Mouse (Mus musculus) right cerebral cortex, postnatal 25 days (tissue): ENCODE data around the gene Jchain.
"Not testable (repeated sequence)": the region's sequence is repeated elsewhere in the genome, so short reads cannot be mapped to it uniquely, and the experiment has no call there.

Experiments
- DNase-seq: peaks from one replicate; pipeline ENCODE4 v3.0.0; 2022

Jchain gene

GRCm38 (mm10) chr5:88527657-88528056 is at the start of gene Jchain:
Gene Jchain (minus strand): TSS chr5:88527891.
- no peak for DNase-seq

- DNase-seq: no peak
These were observed 48.0 kb upstream of the Jchain start for GRCm38 (mm10) chr5:88575506-88576338.

DNA sequence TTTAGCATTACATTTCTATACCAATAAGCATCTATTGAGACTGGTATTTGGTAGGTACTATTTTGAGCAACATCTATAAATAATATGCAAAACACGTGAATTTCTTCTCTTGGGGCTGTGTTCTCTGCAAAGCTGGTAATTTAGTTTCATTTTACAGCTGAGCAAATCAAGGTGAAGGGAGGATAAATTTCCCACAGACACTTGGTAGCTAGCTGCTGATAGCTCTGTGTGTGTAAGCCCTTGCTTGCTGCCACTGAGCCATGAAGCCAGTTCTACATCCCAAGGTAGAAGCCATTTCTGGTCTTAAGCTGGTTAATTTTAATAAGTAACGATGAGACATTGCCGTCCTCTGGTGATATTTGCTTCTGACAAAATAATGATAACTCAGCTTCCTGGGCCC is 47.1 kb upstream of the Jchain start:
- DNase-seq: no peak

- DNase-seq: no peak
These were observed 41.9 kb upstream of the Jchain start for GRCm38 (mm10) chr5:88569541-88569940.

DNA sequence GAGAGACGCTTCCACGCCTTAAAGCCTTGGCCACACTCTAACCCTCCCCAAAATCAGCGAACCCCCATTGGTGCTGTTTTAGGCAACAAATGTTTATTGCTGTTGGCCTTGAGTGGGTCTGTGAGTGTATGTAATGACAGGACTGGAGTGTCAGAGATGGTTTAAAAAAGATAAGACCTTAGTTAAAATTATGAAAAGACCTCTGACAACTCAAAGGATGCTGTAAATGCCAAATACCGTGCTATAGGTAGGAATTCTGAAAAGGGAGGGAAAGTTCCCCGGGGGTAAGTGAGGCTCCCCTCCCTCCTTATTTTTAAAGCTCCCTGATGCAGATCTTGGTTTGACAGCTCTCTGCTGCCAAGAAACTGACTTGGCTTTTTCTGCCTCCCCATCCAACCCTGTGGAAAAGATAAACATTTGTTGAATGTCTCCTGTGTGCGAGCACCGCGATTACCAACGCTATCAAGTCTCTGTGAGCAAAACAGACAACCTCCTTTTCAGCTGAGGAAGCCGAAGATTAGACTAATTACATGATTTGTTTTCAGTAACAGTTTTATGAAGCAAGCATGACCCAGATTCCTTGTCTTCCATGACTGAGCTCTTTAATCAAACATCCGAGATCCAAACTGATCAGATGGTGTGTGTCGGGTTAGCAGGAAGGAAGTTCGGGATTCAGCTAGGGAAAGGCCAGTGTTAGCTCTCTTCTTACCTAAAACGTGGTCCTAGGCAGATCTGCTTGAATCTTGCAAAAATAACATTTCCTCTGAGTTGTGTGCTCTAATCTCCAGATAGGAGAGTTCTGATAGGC is 38.5 kb upstream of the Jchain start:
- no peak for DNase-seq

- DNase-seq: peak; percentile 74
These were observed 37.7 kb upstream of the Jchain start for GRCm38 (mm10) chr5:88565148-88566033.

DNA sequence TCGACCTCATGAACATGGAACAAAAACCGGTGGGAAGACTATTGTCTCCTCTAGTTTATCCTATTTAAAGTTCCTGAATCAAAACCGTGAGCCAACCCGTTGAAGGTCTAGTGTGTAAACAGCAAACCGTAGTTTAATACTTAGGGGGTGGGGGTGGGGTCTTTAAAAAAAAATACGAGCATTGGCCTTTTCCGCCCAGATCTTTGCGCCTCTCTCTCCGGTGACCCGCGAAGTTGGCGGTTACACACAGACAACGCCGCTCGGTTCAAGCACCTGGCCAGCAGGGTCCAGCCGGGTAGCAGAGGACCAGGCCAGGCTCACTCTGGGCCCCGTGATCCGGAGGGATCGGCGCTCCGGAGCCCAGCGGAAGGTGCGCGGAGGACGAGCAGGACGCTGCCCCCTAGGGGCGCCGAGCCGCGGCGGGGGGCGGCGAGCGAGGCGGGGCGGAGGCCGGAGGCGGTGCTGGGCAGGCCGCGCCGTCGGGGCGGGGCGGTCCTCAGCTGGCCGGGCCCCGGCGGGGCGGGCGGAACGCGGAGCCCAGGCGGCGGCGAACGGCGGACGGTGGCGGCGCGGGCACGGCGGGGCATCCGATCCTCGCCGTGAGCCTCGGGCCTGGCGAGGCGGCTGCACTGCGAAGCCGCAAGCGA is 36.9 kb upstream of the Jchain start, which contains the start of gene Rufy3:
Rufy3 (plus strand) TSS at position 540 of the 647 bp plus-strand sequence.
- peak; percentile 81 for DNase-seq

- DNase-seq: no peak
These were observed 35.4 kb upstream of the Jchain start for GRCm38 (mm10) chr5:88562863-88563780.

- DNase-seq: no peak
These were observed 33.6 kb upstream of the Jchain start for GRCm38 (mm10) chr5:88561080-88561814.

- no peak for DNase-seq
These were observed 31.3 kb upstream of the Jchain start for GRCm38 (mm10) chr5:88558991-88559390.

DNA sequence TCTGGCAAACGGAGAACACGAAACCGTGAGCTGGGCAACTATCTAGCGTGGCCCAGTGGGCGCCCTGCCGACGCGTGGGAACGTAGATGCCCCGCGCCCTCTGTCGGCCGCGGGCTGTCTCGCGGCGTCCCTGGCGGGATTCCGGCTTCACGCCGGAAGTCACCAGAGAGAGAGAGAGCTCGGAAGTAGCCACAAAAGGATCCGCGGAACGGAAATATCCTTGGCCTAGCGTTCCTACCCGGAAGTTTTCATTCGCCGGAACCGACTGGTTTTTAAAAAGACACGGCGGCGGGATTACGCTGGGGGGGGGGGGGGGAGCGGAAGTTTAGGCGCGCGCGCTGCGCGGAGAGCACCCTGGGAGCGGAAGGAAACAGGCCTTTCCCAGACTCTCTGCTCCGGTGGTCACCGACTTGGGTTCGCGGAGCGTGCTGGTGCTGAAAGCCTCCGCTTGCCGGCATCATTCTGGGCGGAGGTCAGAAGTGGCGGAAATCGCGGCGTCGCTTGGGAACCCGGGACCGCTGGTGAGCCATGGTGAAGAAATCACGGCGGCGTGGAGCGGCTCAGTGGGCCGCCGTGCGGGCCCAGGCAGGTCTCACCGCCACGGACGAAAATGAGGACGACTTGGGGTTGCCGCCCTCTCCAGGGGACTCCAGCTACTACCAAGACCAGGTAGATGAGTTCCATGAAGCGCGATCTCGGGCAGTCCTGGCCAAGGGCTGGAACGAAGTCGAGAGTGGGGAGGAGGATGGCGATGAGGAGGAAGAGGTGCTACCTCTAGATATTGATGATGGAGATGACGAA is 26.6 kb upstream of the Jchain start, which contains the start of gene Utp3:
Utp3 (plus strand) TSS at position 377 of the 801 bp plus-strand sequence.
- DNase-seq: peak; percentile 89

- no peak for DNase-seq
These were observed 25.8 kb upstream of the Jchain start for GRCm38 (mm10) chr5:88553271-88554085.

- no peak for DNase-seq
These were observed 17.8 kb upstream of the Jchain start for GRCm38 (mm10) chr5:88545536-88545935.

DNA sequence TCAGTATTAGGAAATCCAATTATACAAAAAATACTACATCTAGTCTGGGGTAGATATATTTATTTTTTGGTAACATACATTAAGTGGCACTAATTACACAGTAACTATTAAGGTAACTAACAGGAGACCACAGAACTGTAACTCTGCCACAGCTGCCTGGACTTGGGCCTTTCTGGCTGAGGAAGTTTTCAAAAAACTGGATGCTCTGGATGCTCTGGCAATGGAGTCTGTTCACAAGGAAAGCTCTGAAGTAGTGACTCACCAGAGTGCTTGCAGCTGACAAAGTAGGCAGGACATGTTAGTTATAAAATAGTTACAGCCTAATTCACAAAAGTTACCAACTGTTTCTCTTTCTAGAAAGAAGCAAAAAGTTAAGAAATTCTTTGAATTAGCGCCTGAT is 16.7 kb upstream of the Jchain start:
- DNase-seq: not testable (repeated sequence)

DNA sequence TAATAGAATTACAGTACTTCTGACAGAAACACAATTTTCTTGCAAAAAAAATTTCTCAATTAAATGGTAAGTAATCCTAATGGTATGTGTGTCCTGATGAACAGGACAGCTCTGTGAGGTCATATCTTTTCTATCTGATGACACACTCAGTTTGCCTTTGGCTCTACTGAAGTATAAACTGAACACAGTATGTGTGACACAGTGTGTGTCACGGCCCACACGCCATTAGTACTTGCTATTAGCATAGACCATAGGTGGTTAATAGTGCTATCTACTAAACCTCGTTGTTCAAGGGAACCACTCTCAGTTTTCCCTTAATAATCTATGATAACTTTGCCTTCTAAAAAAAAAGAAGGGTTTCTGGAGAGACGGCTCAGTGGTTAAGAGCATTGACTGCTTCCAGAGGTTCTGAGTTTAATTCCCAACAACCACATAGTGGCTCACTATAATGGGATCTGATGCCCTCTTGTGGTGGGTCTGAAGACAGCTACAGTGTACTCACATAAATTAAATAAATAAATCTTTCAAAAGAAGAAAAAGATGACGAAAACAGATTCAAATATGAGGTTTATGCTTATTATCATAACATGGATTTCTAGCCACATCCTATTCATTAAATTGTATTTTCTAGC is 15.1 kb upstream of the Jchain start:
- no peak for DNase-seq

DNA sequence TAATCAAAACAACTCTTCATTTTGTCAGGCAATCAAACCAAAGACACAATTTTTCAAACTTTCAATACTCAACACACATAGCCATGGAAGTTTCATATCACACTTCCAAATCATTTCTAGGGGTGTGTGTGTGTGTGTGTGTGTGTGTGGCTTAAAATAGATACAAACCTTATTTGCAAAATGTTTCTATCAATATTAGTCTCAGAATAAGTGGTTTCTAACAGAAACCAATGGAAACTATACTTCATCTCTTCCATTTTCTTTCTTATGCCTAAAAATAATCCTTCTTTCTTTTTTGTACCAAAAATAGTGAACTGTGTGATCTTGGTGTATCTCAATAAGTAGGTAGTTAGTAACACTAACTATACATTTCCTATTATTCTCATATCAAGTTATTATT is 13.2 kb upstream of the Jchain start:
- DNase-seq: no peak

GRCm38 (mm10) chr5:88534697-88535096 is 7.0 kb upstream of the Jchain start:
- DNase-seq: no peak

GRCm38 (mm10) chr5:88530908-88531307 is 3.2 kb upstream of the Jchain start:
- DNase-seq: no peak
